16 mouse cellular contexts compared by ENCODE assay signal in the genomic region with DNA sequence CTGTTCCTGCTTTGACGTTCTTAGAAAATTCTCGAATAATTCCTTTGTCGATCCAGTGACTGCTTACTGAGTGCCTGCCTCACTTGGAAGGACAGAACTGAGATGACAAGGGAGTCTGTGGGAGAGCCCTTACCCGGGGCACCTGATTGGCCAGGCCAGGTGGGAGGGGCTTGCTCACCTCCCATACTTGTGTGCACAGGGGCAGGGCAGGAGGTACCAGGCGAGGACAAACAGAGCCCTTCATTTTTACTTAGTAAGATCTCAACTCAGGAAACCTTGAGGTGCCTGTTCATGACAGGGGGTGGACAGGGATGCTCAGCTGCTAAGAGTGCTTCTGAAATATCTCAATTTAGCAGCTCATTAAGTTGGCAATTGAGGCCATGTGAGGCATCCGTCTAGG.
A peak's percentile ranks its signal among the peaks of the same experiment; 100 is the strongest.
DNase-seq lines count a peak whose midpoint lies in the region; ATAC-seq and TF ChIP-seq lines count a peak whose summit lies in the region.
"Had no signal": no experiment of that assay in that cellular context is flagged by ENCODE, and none has a peak within 500 bp of the region (broad histone marks: within the 10 kb centered on the region; RNA-seq: fewer than 3 reads in every experiment).

No protein-coding gene starts in this region.

- peak; percentile 44; the same call in 1 of the 2 replicates for ATAC-seq in intestine, embryonic 15.5 days
- ATAC-seq in intestine, embryonic 16.5 days: no peak
- 0 out of 2 replicates have a peak, but pooled peaks have one; percentile 16 for ATAC-seq in midbrain, postnatal 0 days (ENCODE audit: low FRiP score)
- ATAC-seq in midbrain, embryonic 16.5 days: no peak
- 0 out of 2 replicates have a peak, but pooled peaks have one; percentile 14 for ATAC-seq in forebrain, postnatal 0 days
- ATAC-seq: liver, postnatal 0 days had no signal

- H3K9ac ChIP-seq in intestine, embryonic 15.5 days: no peak overlapping the region
- no peak overlapping the region for H3K9ac ChIP-seq in intestine, embryonic 16.5 days (ENCODE audit: low read depth, low read length)
- no peak overlapping the region for H3K9ac ChIP-seq in midbrain, postnatal 0 days (replicated peaks; ENCODE audit: low read length, poor library complexity, severe bottlenecking)
- no peak overlapping the region for H3K9ac ChIP-seq in midbrain, embryonic 16.5 days (ENCODE audit: low read depth, low read length)
- no peak overlapping the region for H3K9ac ChIP-seq in forebrain, postnatal 0 days
- H3K9ac ChIP-seq: heart, embryonic 13.5 days; limb, embryonic 15.5 days; liver, postnatal 0 days had no signal

- H3K4me3 ChIP-seq in intestine, embryonic 15.5 days (replicated peaks): no peak overlapping the region
- H3K4me3 ChIP-seq in intestine, embryonic 16.5 days (ENCODE audit: low read length): no peak overlapping the region
- H3K4me3 ChIP-seq in midbrain, postnatal 0 days (ENCODE audit: low read depth, low read length): no peak overlapping the region
- no peak overlapping the region for H3K4me3 ChIP-seq in midbrain, embryonic 16.5 days (ENCODE audit: low read depth, low read length)
- H3K4me3 ChIP-seq in forebrain, postnatal 0 days (ENCODE audit: low read depth, low read length): no peak overlapping the region
- H3K4me3 ChIP-seq: heart, embryonic 13.5 days; limb, embryonic 15.5 days; midbrain, embryonic 10.5 days had no signal

- H3K4me2 ChIP-seq in intestine, embryonic 15.5 days (replicated peaks): no peak overlapping the region
- H3K4me2 ChIP-seq in intestine, embryonic 16.5 days (ENCODE audit: low read depth, low read length): no peak overlapping the region
- H3K4me2 ChIP-seq in midbrain, postnatal 0 days (ENCODE audit: low read depth, low read length, poor library complexity, severe bottlenecking): no peak overlapping the region
- H3K4me2 ChIP-seq in midbrain, embryonic 16.5 days (ENCODE audit: low read length): no peak overlapping the region
- H3K4me2 ChIP-seq in forebrain, postnatal 0 days (ENCODE audit: low read depth): no peak overlapping the region
- H3K4me2 ChIP-seq: heart, embryonic 13.5 days; limb, embryonic 15.5 days had no signal

- no peaks in the 10 kb centered on the region for H3K27me3 ChIP-seq in intestine, embryonic 15.5 days (replicated peaks)
- H3K27me3 ChIP-seq in intestine, embryonic 16.5 days (replicated peaks; ENCODE audit: control insufficient read depth, insufficient read depth, low read length): no peaks in the 10 kb centered on the region; the same call in none of the 2 replicates
- peaks cover 4% of the 10 kb centered on the region; the same call in 1 of the 2 replicates for H3K27me3 ChIP-seq in midbrain, postnatal 0 days (ENCODE audit: insufficient read depth, low read length)
- H3K27me3 ChIP-seq in midbrain, embryonic 16.5 days (ENCODE audit: control insufficient read depth, insufficient read depth, low read depth, low read length): peaks cover 6% of the 10 kb centered on the region; the same call in 1 of the 2 replicates
- no peaks in the 10 kb centered on the region for H3K27me3 ChIP-seq in forebrain, postnatal 0 days (ENCODE audit: insufficient read depth, low read length)

- TF ChIP-seq CTCF in midbrain, postnatal 0 days (IDR thresholded peaks at IDR 0.05): no peak
- TF ChIP-seq CTCF in forebrain, postnatal 0 days (IDR thresholded peaks at IDR 0.05; ENCODE audit: low read depth): no peak

- no peaks in the 10 kb centered on the region for H3K9me3 ChIP-seq in intestine, embryonic 15.5 days
- no peaks in the 10 kb centered on the region for H3K9me3 ChIP-seq in intestine, embryonic 16.5 days (ENCODE audit: control insufficient read depth, low read length)
- no peaks in the 10 kb centered on the region for H3K9me3 ChIP-seq in midbrain, postnatal 0 days (ENCODE audit: low read length)
- H3K9me3 ChIP-seq in midbrain, embryonic 16.5 days (replicated peaks; ENCODE audit: control insufficient read depth, low read length, poor library complexity, severe bottlenecking): no peaks in the 10 kb centered on the region
- H3K9me3 ChIP-seq in forebrain, postnatal 0 days (ENCODE audit: low read length): no peaks in the 10 kb centered on the region
- H3K9me3 ChIP-seq: heart, embryonic 13.5 days; limb, embryonic 15.5 days; midbrain, embryonic 10.5 days had no signal

- no peaks in the 10 kb centered on the region for H3K36me3 ChIP-seq in intestine, embryonic 15.5 days
- H3K36me3 ChIP-seq in intestine, embryonic 16.5 days (ENCODE audit: control insufficient read depth, insufficient read depth, low read length): no peaks in the 10 kb centered on the region
- 0 out of 2 replicates have a peak, but pooled peaks cover 6% of the 10 kb centered on the region for H3K36me3 ChIP-seq in midbrain, postnatal 0 days (ENCODE audit: insufficient read depth, low read length)
- H3K36me3 ChIP-seq in midbrain, embryonic 16.5 days (ENCODE audit: control insufficient read depth, insufficient read depth, low read length): 0 out of 2 replicates have a peak, but pooled peaks cover 2% of the 10 kb centered on the region
- H3K36me3 ChIP-seq in forebrain, postnatal 0 days (ENCODE audit: insufficient read depth): peaks cover 7% of the 10 kb centered on the region; the same call in 1 of the 2 replicates
- H3K36me3 ChIP-seq: heart, embryonic 13.5 days; limb, embryonic 15.5 days; midbrain, embryonic 10.5 days had no signal

- 55% methylated on average over 6 of the region's 6 CpGs for WGBS in intestine, embryonic 15.5 days
- WGBS in intestine, embryonic 16.5 days: 43% methylated on average over 6 of the region's 6 CpGs
- 43% methylated on average over 6 of the region's 6 CpGs for WGBS in midbrain, postnatal 0 days
- 49% methylated on average over 6 of the region's 6 CpGs for WGBS in midbrain, embryonic 16.5 days
- WGBS in forebrain, postnatal 0 days: 44% methylated on average over 6 of the region's 6 CpGs

- no peak overlapping the region for H3K27ac ChIP-seq in intestine, embryonic 15.5 days
- H3K27ac ChIP-seq in intestine, embryonic 16.5 days (ENCODE audit: low read length): no peak overlapping the region
- H3K27ac ChIP-seq in midbrain, postnatal 0 days (ENCODE audit: low read depth, low read length): no peak overlapping the region
- H3K27ac ChIP-seq in midbrain, embryonic 16.5 days (ENCODE audit: low read length): no peak overlapping the region
- H3K27ac ChIP-seq in forebrain, postnatal 0 days (ENCODE audit: low read depth, low read length): no peak overlapping the region
- H3K27ac ChIP-seq: heart, embryonic 13.5 days; limb, embryonic 15.5 days; midbrain, embryonic 10.5 days had no signal

- peaks cover 4% of the 10 kb centered on the region; the same call in 1 of the 2 replicates for H3K4me1 ChIP-seq in intestine, embryonic 15.5 days (replicated peaks)
- peaks cover 26% of the 10 kb centered on the region for H3K4me1 ChIP-seq in intestine, embryonic 16.5 days (ENCODE audit: control insufficient read depth, insufficient read depth, low read length)
- H3K4me1 ChIP-seq in midbrain, postnatal 0 days (ENCODE audit: insufficient read depth, low read length): no peaks in the 10 kb centered on the region; the same call in 1 of the 2 replicates
- peaks cover 7% of the 10 kb centered on the region for H3K4me1 ChIP-seq in midbrain, embryonic 16.5 days (ENCODE audit: control insufficient read depth, insufficient read depth, low read length)
- 0 out of 2 replicates have a peak, but pooled peaks cover 3% of the 10 kb centered on the region for H3K4me1 ChIP-seq in forebrain, postnatal 0 days (ENCODE audit: insufficient read depth)

- no peak for DNase-seq in midbrain, postnatal 0 days (ENCODE audit: low spot score)
- no peak for DNase-seq in forebrain, postnatal 0 days
- no peak for DNase-seq in right cerebral cortex, postnatal 14 days
- no peak for DNase-seq in adrenal gland, adult (ENCODE audit: inconsistent age in 2 of 2, low spot score in 1 of 2)
- DNase-seq: adrenal gland, postnatal 14 days; cerebellum, adult 8-10 months; embryo, embryonic 11 days; kidney, adult 8-10 months; layer of hippocampus, adult 9-11 months; liver, postnatal 0 days had no signal

Comparison
In these comparisons a context has a peak if more than half of its experiments do, and no peak if none do; other contexts are left out.
1. ATAC-seq: peak in intestine, embryonic 15.5 days (single experiment), midbrain, postnatal 0 days (single experiment) and forebrain, postnatal 0 days (single experiment); none in intestine, embryonic 16.5 days (single experiment) and midbrain, embryonic 16.5 days (single experiment).